Mouse (Mus musculus): ENCODE results near the gene Atf5.

The Atf5 gene

DNA sequence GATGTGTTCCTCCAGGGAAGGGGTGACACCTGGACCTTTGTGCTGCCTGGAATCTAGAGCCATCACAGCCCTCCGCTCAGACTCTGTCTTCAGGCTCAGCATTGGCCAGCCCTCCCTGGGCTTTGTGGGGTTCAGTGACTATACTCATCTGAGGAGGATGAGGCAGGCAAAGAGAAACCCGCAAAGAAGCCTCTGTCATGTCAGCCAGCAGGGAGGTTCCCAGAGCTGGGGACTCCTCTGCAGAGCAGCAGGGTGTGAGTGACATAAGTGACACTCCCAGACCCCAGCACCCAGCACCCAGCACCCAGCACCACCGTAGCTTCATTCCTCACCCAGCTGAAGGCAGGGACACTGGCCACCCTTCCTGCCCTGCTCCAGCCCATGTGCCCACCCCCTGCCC lies 26.9 kb downstream of the Atf5 start:
- CTCF ChIA-PET: no interaction called here

DNA sequence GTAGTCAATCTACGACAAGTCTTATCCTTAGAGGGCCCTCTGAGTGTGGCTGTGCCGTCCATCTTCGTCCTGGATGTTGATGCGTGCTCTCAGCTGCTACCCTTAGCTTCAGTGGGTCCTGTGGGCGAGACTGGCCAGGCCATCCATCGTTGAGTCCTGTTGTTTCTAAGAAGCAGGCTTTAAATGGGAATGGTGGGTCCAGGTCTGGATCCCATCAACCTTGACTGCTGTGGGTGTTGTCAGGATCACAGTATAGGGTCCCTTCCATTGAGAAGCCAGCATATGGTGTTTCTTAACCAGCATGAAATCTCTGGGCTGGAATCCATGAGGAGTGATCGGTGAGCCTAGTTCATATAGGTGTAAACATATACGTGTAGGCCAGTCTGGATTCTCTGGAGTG lies 36.4 kb downstream of the Atf5 start:
- ChIA-PET POLR2A (interaction anchor here in 2 of 4 experiments (1.0 to 1.3 kb wide), 2 partner anchors 9 to 36 kb away, joined by 3 read pairs; partner anchors contain the start of genes Atf5 (in 1 of the 2) and Il4i1 (in 1 of the 2)), CTCF (interaction anchor here in 1 of 4 experiments (1.6 kb wide), 1 partner anchor 13 kb away, joined by 3 read pairs; no protein-coding TSS in a partner anchor)

More for the DNA sequence above, 26.9 kb downstream of the Atf5 start:
- POLR2A ChIA-PET: interaction anchor here in 3 of 4 experiments (0.5 to 2.1 kb wide), 6 partner anchors 10 to 326 kb away, joined by 3 to 13 read pairs (median 4); partner anchors contain the start of genes Il4i1 (in 2 of the 3), Nup62 (in 2 of the 3), Atf5 (in 1 of the 3) and Izumo2 (in 1 of the 3)

DNA sequence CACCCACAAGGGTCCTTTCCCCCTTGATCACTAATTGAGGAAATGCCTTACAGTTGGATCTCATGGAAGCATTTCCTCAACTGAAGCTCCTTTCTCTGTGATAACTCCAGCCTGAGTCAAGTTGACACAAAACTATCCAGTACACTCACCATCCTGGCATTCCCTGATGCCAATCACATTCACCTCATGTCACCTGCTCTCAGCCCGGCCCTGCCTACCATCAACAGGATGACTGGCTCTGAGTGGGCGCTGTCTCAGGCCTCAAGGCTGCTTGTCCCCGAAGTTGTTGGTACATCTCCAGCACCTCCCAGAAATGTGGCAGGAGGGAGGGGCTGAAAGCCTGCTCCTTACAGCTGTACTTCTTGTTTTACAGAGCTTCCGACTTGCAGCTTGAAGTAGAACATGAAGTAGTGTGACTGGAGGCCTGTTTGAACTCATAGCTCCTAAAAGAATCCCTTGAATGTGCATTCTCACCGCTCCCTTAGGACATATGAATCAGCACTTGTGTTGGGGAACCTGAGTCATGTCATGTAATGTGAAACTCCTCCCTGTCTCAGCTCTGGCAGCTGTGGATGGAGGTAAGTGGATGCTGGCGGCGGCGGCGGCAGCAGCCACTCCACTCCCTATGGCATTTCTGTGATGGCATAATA lies 39.5 kb downstream of the Atf5 start:
- CTCF ChIA-PET: no interaction called here

DNA sequence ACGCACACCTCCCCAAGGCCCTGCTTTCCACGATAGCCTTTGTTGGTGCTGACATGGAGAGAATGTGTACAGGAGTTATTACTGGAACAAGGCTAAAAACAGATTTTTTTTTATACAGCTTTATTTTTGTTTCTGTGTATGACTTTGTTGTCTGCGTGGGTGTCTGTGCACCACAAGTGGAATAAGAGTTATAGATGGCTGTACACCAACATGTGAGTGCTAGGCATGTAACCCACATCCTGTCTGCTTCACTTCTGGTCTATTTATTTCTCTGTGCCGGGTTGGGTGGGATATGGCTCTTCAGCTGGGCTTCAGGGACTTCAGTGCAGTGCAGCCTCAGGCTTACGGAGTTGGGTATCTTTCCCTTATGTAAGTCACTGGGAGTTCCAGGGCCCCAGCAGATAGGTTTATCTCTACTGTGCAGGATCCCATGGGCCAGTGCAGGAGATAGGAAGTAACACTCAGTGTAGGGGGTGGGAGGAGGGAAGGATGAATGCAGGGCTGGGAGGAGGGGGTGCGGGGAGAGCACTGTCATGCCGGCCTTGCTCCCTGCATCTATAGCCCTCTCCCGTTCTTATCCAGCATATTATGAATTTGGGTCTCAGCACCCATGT lies 43.8 kb downstream of the Atf5 start:
- ChIA-PET CTCF (no interaction called here), POLR2A (interaction anchor here in 1 of 4 experiments (0.9 to 1.3 kb wide), 2 partner anchors 43 to 46 kb away, joined by 3 read pairs; partner anchors contain the start of genes Il4i1 and Nup62)

More for the DNA sequence above, 39.5 kb downstream of the Atf5 start:
- POLR2A ChIA-PET: interaction anchor here (0.6 to 4.4 kb wide), 14 partner anchors 8 to 144 kb away, joined by 3 to 22 read pairs (median 3); partner anchors contain the start of genes Il4i1 (in 3 of the 4), Nup62 (in 3 of the 4), Akt1s1 (in 1 of the 4) and Atf5 (in 1 of the 4)

DNA sequence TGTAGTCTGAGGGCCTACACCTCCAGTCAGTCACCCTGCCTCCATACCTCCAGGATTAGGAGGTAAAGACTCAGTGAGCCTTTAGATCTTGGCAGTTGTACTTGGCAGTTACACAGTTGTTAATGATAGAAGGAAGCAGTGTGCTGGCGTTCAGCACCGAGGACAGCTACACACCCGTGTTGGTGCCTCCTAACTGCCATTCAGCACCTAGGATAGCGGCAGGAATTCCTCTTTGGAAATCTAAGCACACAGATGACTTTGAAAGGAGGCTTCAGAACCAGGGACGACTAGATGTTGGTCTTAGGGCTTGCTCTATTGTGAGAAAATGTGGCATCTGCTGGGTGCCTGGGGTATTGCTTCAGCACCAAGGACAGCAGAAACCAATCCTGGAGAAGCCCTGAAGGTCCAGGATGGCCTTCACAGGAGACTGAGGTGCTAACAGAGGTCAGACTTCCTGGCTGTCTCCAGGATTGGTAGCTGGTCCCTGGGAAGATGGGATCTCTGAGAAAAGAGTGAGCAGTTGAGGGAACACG lies 46.3 kb downstream of the Atf5 start:
- POLR2A ChIA-PET: interaction anchor here in 3 of 4 experiments (0.6 to 2.2 kb wide), 7 partner anchors 18 to 67 kb away, joined by 3 to 10 read pairs (median 4); partner anchors contain the start of genes Atf5 (in 2 of the 3), Il4i1 (in 2 of the 3) and Nup62 (in 2 of the 3)
- CTCF ChIA-PET: interaction anchor here (0.5 to 1.3 kb wide), 5 partner anchors 25 to 45 kb away, joined by 3 to 4 read pairs (median 3); partner anchors contain the start of genes Il4i1 (in 1 of the 4) and Nup62 (in 1 of the 4)

DNA sequence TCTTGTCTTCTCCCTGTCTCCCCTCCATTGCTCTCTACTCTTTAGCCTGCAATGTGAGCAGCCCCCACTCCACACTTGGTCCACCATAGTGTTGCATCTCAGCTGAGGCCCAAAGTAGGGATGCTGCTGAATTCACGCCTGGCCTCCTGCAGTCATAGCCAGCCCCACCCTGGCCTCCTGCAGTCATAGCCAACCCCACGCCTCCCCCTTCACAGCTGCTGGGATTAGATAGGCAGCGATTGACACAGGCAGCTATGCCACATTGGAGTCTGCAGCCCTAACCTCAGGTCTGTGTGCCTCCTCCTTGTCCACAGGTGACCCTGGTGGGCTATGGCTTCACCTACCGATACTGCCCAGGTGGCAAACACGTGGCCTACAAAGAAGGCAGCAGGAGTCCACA lies 48.3 kb downstream of the Atf5 start:
- POLR2A ChIA-PET: interaction anchor here in 2 of 4 experiments (0.9 to 2.8 kb wide), 3 partner anchors 48 to 51 kb away, joined by 3 to 11 read pairs (median 4); partner anchors contain the start of genes Il4i1 (in 2 of the 2), Nup62 (in 2 of the 2) and Atf5 (in 1 of the 2)
- CTCF ChIA-PET: no interaction called here

All from embryonic stem cell, embryonic (primary cell).